Mouse (Mus musculus): ENCODE measurements at regions not wholly inside any gene's neighbourhood (a gene's known extent, or its start where the extent isn't known, plus 50 kb on each side); places are given as distances from the start of the nearest gene placed in this dataset.

DNA sequence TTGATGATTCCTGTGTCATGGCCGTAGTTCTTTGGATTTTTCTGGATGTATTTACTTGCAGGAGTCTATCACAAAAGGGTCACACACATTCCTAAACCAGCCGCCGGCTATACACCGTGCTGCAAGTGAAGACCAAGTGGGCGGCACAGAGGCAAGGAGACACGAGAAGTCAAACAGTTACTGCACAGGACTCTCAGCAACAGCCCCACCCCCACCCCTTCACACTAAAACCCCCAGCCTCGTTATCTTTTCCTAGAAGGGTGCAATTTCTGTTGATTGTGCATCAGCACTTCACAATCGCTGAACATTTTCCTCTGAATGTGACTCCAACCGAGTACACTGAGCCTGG is 126.9 kb upstream of the Klf14 start:
- DNase-seq = no peak

- DNase-seq = no peak
Observed at GRCm38 (mm10) chr6:31086283-31086682, 127.4 kb upstream of the Klf14 start.

- DNase-seq = no peak
Observed at GRCm38 (mm10) chr6:31086798-31087360, 128.0 kb upstream of the Klf14 start.

GRCm38 (mm10) chr6:31087511-31087910 is 128.6 kb upstream of the Klf14 start:
- DNase-seq = no peak

- no peak for DNase-seq
Observed at GRCm38 (mm10) chr6:31088147-31088972, 129.5 kb upstream of the Klf14 start.

GRCm38 (mm10) chr6:31088973-31089368 is 130.1 kb upstream of the Klf14 start:
- DNase-seq = no peak

- DNase-seq = no peak
Observed at GRCm38 (mm10) chr6:31090288-31090687, 131.4 kb upstream of the Klf14 start.

DNA sequence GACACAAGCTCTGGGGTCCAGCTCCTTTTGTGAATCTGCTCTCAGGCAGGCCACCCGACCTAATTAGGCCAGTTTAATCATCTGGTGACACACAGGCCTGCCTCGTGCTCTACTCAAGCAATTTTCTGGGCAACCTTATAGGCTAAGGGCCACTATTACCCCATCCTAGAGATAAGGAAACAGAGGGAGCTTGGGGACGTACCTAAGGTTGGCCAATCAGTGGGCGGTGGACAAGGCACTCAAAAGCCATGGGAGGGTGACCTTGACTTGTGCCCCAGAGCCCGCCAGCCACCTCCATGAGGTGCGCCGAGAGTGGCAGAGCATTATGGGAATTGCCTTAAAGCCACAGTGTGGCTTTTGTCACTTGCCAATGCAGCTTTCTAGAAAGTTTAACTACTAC is 131.9 kb upstream of the Klf14 start:
- no peak for DNase-seq

GRCm38 (mm10) chr6:31092324-31092723 is 133.4 kb upstream of the Klf14 start:
- no peak for DNase-seq

DNA sequence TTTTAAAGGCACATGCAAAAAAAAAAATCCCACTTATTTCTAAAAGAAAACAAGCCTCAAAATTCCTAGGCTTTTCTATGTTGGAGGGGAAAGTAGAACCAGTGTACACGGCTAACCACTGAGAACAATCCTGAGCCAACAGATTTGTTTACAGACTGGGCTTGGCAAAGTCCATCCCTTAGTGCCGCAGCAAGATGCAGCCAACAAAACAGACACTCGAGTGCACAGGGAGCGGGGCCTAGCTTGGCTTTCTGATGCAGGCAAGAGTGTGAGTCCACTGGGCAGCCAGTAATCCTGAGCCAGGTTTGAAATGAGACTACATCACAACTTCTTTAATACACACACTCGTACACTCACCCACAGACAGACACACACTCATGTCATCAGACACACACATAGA is 133.9 kb upstream of the Klf14 start:
- DNase-seq = no peak

- no peak for DNase-seq
Observed at GRCm38 (mm10) chr6:31095943-31096714, 137.3 kb upstream of the Klf14 start.

DNA sequence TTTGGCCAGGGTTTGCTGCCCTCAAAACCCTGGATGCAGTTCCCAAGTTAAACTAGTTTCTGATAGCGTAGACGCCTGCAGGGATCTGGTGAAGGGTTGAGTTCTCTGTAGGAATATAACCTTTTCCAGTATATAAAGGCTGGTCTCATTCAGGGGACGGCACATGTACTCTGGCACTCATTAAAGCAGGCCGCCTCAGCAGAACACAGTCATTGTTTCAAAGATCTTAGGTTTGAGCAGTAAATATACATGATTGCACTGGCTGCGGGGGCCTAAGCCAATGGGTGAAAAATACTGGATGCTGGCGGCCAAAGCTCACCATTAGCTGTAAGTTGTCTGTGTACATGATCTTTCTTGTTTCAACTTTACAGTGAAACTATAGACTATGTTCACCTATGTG is 137.9 kb upstream of the Klf14 start:
- no peak for DNase-seq

- DNase-seq = no peak
Observed at GRCm38 (mm10) chr6:31097254-31097653, 138.4 kb upstream of the Klf14 start.

- no peak for DNase-seq
Observed at GRCm38 (mm10) chr6:31098106-31098505, 139.2 kb upstream of the Klf14 start.

- peak; percentile 28 for DNase-seq
Observed at GRCm38 (mm10) chr6:31100084-31100579, 141.3 kb upstream of the Klf14 start.

DNA sequence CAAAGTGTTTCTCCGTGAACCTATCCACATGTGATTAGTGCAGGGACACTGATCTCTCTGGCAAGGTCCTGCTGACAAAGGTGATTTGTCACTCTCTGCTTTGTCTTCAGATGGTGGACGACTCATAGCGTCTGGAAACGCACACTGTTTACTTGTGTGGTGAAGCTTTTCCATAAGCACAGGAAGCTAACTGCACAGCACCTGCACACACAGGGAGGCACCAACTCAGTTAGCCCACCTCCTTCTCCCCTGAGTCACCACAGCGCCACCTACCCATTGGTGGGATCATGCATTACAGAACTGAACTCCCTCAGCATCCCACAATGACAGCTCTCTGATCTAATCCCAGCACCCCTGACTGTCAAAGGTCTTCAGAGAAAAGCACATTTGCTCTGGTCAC is 141.9 kb upstream of the Klf14 start:
- no peak for DNase-seq

- DNase-seq = no peak
Observed at GRCm38 (mm10) chr6:31106144-31106836, 147.4 kb upstream of the Klf14 start.

DNA sequence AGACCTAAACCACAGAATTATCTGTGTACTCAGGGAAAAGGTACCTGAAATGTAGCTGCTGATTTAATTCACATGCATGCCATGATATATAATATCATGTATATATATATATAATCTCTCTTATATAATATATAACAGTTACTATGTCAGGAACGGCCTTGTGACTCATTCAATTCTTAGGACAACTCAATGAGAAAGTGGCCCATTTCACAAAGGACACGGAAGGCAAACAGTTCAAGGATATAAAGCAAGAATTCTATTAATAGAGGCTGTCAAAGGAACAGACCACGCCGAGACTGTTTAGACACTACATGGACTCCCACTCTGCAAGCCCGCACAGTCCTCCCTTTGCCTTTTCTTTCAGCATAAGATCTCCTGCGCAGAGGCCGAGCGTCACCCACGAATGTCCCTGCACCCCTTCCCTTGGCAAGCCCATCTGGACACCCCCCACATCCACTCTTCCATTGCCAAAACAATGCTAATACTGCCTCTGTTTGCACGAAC is 148.0 kb upstream of the Klf14 start:
- DNase-seq = no peak

- DNase-seq = no peak
Observed at GRCm38 (mm10) chr6:31107360-31107759, 148.5 kb upstream of the Klf14 start.

- DNase-seq = no peak
Observed at GRCm38 (mm10) chr6:31107916-31108685, 149.2 kb upstream of the Klf14 start.

- no peak for DNase-seq
Observed at GRCm38 (mm10) chr6:31109604-31110003, 150.7 kb upstream of the Klf14 start.
